Mouse (Mus musculus) hindbrain, embryonic 12.5 days (tissue): ENCODE measurements around the gene Uts2. TPM values are rescaled to one million over a fixed set of nuclear protein-coding genes. Genes with fewer than 3 reads are reported as not detected.

ENCODE experiments used
- polyA plus RNA-seq: library from polyadenylated mRNA; unstranded; fragments of >200 nt; fragmentation: Nextera tagmentation; extraction: Ambion mirVana; gene quantifications from 2 replicates; pipeline ENCODE4 v1.2.1, GENCODE M21; 2016

Gene Uts2
- polyA plus RNA-seq, 1 experiment from 2014 or later: not detected

Other genes starting within 250 kb of the Uts2 start
- gene Errfi1, start 143.2 kb upstream of the Uts2 start, polyA plus RNA-seq: 29.9 and 31.2 TPM in 2 replicates
- 336 and 340 TPM in 2 replicates for gene Park7, start 82.7 kb upstream of the Uts2 start, polyA plus RNA-seq
- gene Tnfrsf9, start 82.5 kb upstream of the Uts2 start, polyA plus RNA-seq: 0.30 and 0.31 TPM in 2 replicates
- 5.6 and 6.0 TPM in 2 replicates for gene Per3, start 47.6 kb downstream of the Uts2 start, polyA plus RNA-seq
- gene Vamp3, start 60.9 kb downstream of the Uts2 start, polyA plus RNA-seq: 85.7 and 86.3 TPM in 2 replicates
- gene Gm13090, start 92.5 kb downstream of the Uts2 start, polyA plus RNA-seq: not detected in 2 replicates